Mouse (Mus musculus) skeletal muscle tissue, postnatal 0 days (tissue): ENCODE measurements around the gene Tanc2. TPM values are rescaled to one million over a fixed set of nuclear protein-coding genes. Genes with fewer than 3 reads are reported as not detected.

Experiments
- microRNA-seq, 2 experiments: library from miRNA; unstranded; fragments of <30 nt; microRNA quantifications; one replicate each; pipeline ENCODE4; 2016
- polyA plus RNA-seq: library from polyadenylated mRNA; unstranded; fragments of >200 nt; fragmentation: Nextera tagmentation; extraction: Ambion mirVana; gene quantifications from 2 replicates; pipeline ENCODE4 v1.2.1, GENCODE M21; 2015

Gene Tanc2
- polyA plus RNA-seq, result 6.4 and 6.6 TPM in 2 replicates

DNA sequence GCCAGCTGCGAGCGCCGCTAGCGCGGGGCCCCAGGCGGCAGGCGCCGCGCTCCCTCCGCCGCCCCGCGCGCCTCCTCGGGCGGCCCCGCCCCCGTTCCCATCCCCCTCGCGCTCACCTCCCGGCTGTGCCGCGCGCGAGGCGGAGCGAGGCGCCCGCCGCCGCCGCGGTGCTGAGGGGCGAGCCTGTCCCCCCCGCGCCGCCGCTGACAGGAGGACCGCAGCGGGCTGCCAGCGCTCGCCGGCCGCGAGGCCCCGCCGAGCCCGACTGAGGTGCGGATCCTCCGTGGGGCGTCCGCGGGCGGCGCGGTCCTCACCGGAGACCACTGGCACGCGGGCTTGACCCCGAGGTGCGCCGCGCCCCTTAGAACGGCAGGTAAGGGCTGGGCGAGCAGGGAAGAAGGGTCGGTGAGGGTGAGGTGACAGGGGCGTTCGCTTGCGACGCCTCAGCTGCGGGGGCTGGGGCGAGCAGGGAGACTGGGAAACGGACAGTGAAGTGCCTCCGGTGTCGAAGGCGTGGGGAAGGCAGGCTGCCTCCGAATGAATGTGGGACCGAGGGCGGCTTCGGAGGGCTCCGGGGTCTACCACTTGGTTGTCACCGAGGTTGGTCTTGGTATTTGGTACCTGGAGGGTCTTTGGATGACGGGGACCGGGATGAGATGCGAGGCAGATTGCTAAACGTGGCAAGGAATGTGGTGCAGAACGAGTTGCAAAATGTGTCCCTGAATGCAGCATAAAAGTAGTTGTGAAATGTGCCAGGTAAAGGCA lies at the start of gene Tanc2:
Gene Tanc2 (plus strand): TSS at position 110 of the 765 bp plus-strand sequence.

DNA sequence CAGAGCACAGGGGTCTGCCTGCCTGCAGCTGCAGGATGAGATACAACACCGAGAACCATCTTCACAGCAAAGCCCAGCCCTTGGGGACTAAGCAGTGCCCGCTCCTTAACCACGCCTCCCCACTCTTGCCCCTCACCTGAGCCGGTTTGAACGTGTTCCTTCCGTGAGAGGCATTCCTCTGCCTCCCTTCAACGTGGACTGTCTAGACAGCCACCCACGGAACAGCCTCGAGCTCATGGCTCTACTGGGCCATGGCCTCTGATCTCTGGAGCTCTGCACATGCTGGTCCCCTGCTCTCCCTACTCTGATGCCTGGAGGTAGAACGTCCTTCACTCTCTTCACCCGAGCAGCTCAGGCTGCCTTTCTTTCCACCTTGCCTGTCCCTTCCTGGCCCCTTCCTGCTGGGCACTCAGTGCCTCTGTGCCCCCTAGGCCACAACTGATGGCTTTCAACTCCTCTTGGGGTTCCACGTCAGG lies 363.2 kb downstream of the Tanc2 start, which contains the start of gene Cyb561:
Gene Cyb561 (minus strand): TSS at position 426 of the 476 bp plus-strand sequence.

DNA sequence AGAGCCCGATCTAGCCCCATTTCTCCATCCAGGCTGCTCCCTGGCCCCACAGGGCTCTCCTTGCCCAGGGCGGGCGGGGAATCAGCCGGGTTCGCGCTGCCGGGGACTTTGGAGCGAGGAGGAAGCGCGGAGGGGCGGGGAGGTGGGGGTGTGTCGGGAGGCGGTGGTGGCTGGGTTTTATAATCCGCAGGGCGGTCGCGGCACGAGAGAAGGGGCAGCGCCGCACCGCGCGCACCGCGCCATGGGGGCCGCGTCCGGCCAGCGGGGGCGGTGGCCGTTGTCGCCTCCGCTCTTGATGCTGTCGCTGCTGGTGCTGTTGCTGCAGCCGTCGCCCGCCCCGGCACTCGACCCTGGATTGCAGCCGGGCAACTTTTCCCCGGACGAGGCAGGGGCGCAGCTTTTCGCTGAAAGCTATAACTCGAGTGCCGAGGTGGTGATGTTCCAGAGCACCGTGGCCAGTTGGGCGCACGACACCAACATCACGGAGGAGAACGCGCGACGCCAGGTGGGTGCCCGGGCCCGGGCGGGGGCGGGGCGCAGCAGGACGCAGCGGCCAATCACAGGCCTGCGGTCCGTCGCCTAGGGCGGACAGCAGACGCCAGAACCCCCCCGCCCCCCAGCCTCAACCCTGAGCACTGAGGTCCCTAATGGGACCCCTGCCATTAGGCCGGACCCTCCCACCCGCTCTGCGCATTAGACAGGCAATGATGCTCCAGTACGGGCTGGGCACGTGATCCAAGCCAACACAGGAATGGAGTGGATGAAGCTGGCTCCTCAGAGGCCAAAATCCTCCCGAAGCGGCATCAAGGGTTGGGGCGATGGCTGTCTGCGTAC lies 378.2 kb downstream of the Tanc2 start, which contains the start of gene Ace:
Gene Ace (plus strand): TSS at position 205 of the 834 bp plus-strand sequence.

Small RNAs within 50 kb of the gene (microRNA-seq; reads per million reads assigned to microRNA genes)
- 0 reads per million in 2 experiments for gene Gm23990

Other genes starting within 250 kb of the Tanc2 start
- 0.06 TPM in 1 of 2 replicates, not detected in the other for gene March10, start 133.3 kb upstream of the Tanc2 start, polyA plus RNA-seq